Mouse (Mus musculus): ENCODE data around the gene 2310022B05Rik.

2310022B05Rik gene

GRCm38 (mm10) chr8:124614325-124614724, 48.8 kb downstream of the 2310022B05Rik start:
- in situ Hi-C loops (cut with MseI, MboI) = no loop called here

- in situ Hi-C loops (cut with MseI, MboI) = no loop called here
Measured at GRCm38 (mm10) chr8:124608972-124609353, 54.2 kb downstream of the 2310022B05Rik start.

- in situ Hi-C loops (cut with MseI, MboI) = no loop called here
Measured at GRCm38 (mm10) chr8:124608239-124608971, 54.8 kb downstream of the 2310022B05Rik start.

GRCm38 (mm10) chr8:124604066-124604465, 59.1 kb downstream of the 2310022B05Rik start:
- in situ Hi-C loops (cut with MseI, MboI) = no loop called here

- in situ Hi-C loops (cut with MseI, MboI) = no loop called here
Measured at GRCm38 (mm10) chr8:124589393-124589792, 73.8 kb downstream of the 2310022B05Rik start.

GRCm38 (mm10) chr8:124586556-124586955, 76.6 kb downstream of the 2310022B05Rik start:
- in situ Hi-C loops (cut with MseI, MboI) = no loop called here

Data from mouse trophoblast stem cell (cell line).